Mouse (Mus musculus) liver, adult 2 months (tissue): ENCODE data around the gene Cmtr2. TPM values are rescaled to one million over a fixed set of nuclear protein-coding genes. Genes with fewer than 3 reads are reported as not detected.

Experiments used
- DNase-seq: peaks from one replicate; pipeline ENCODE4 v3.0.0-alpha.2; 2011; ENCODE audit warnings: low read depth, low spot score; ENCODE audit errors: extremely low read depth
- H3K27ac ChIP-seq: fragments of 200-500 bp; replicated peaks from 2 replicates; pipeline ENCODE4 v1.5.1; 2012; ENCODE audit warnings: low read depth, mild to moderate bottlenecking, control low read depth, inconsistent platforms, low read length; ENCODE audit not compliant: insufficient read depth
- H3K27me3 ChIP-seq: fragments of 200-500 bp; 2 replicates; pipeline ENCODE4 v1.6.1; 2012; ENCODE audit warnings: mild to moderate bottlenecking, moderate library complexity, low read length, inconsistent platforms; ENCODE audit not compliant: control insufficient read depth, insufficient read depth
- H3K36me3 ChIP-seq: fragments of 200-500 bp; 2 replicates; pipeline ENCODE4 v1.6.1; 2012; ENCODE audit warnings: low read length, inconsistent platforms; ENCODE audit not compliant: control insufficient read depth, insufficient read depth
- H3K4me1 ChIP-seq: fragments of 200-500 bp; 2 replicates; pipeline ENCODE4 v1.6.1; 2011; ENCODE audit warnings: low read length; ENCODE audit not compliant: control insufficient read depth, insufficient read depth
- H3K4me3 ChIP-seq: fragments of 200-500 bp; 2 replicates; pipeline ENCODE4 v1.5.1; 2011; ENCODE audit warnings: low read depth, mild to moderate bottlenecking, control low read depth, low read length, moderate library complexity; ENCODE audit not compliant: insufficient read depth
- H3K79me2 ChIP-seq: fragments of 200-500 bp; 2 replicates; pipeline ENCODE4 v1.6.1; 2012; ENCODE audit warnings: inconsistent platforms, mild to moderate bottlenecking, low read length, moderate library complexity; ENCODE audit not compliant: control insufficient read depth, insufficient read depth
- H3K9ac ChIP-seq: fragments of 200-500 bp; 2 replicates; pipeline ENCODE4 v1.6.1; 2012; ENCODE audit warnings: low read depth, mild to moderate bottlenecking, control low read depth, inconsistent platforms, low read length
- CTCF ChIP-seq: fragments of 200-500 bp; IDR thresholded peaks from 2 replicates; pipeline ENCODE4 v1.5.1; 2011; ENCODE audit warnings: low read depth, low read length, control low read depth
- POLR2A ChIP-seq: fragments of 200-500 bp; IDR thresholded peaks from 2 replicates; pipeline ENCODE4 v1.6.1; 2011; ENCODE audit warnings: low read length, control low read depth; ENCODE audit not compliant: insufficient read depth; ENCODE audit errors: extremely low read depth
- WGBS: fragments of 180-500 bp; shearing (Covaris S2); methylation state at CpG from one replicate; pipeline ENCODE4 v1.1.7; 2018; 5-methylcytosine and 5-hydroxymethylcytosine counted together
- polyA plus RNA-seq: library from polyadenylated mRNA; depleted of rRNA; stranded (reverse); fragments of >200 nt; gene quantifications from 2 replicates; pipeline ENCODE4 v1.2.3, GENCODE M21; 2012
- total RNA-seq: library from RNA; depleted of rRNA; stranded (reverse); fragments of >200 nt; gene quantifications from 2 replicates; pipeline ENCODE4 v1.2.3, GENCODE M21; 2014

The Cmtr2 gene
- total and polyA plus RNA-seq, 2 experiments, result 1.7 to 3.7 TPM

DNA sequence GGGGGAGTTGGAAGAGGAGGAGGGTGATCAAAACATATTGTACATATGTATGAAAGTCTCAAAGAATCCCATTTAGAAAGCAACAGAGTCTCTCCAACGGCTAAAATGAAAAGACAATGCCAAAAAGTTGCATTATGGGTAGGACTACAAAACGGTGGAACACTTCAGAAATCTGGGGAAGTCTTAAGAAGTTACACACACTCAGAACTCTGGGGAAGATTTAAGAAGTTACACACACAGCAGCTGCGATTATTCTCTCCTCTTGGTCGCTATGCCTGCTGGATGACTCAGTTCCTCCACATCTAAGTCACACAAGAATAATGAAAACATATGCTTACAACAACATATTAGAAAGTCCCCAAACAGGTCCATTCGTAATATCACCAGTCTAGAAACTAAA is 788 bp downstream of the Cmtr2 start:
- no peak for DNase-seq
- Histone ChIP-seq H3K4me3 (no peak overlapping the region), H3K27me3 (no peaks in the 10 kb centered on the region), H3K27ac (no peak overlapping the region), H3K9ac (no peak overlapping the region), H3K36me3 (peaks cover 10% of the 10 kb centered on the region), H3K79me2 (0 out of 2 replicates have a peak, but pooled peaks cover 3% of the 10 kb centered on the region), H3K4me1 (peaks cover 2% of the 10 kb centered on the region; the same call in 1 of the 2 replicates)
- 79% methylated on average over 5 of the region's 5 CpGs for WGBS
- TF ChIP-seq POLR2A (no peak), CTCF (no peak)

DNA sequence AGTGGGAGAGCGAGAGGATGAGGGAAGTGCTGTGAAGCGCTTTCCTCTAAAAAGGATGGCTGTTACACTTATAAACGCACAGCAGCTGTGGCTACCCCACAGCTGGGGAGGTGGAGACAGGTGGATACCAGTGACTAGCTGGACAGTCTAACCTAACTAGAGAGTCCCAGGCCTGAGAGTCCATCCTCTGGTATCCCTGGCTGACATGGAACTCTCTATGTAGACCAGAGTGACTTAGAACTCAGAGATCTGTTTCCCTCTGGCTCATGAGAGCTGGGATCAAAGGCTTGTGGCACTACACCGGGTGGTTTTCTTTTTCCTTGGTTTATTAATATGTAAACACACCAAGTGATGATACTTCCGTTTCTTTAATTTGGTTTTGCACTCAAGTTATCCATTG is 1.7 kb downstream of the Cmtr2 start:
- Histone ChIP-seq H3K9ac (no peak overlapping the region), H3K27ac (no peak overlapping the region), H3K4me3 (peak overlapping the region; percentile 4; the same call in 1 of the 2 replicates), H3K79me2 (0 out of 2 replicates have a peak, but pooled peaks cover 3% of the 10 kb centered on the region), H3K36me3 (peaks cover 20% of the 10 kb centered on the region), H3K27me3 (no peaks in the 10 kb centered on the region), H3K4me1 (peaks cover 2% of the 10 kb centered on the region; the same call in 1 of the 2 replicates)
- no peak for TF ChIP-seq POLR2A
- no peak for TF ChIP-seq CTCF
- 43% methylated on average over 5 of the region's 5 CpGs for WGBS
- DNase-seq, result no peak

DNA sequence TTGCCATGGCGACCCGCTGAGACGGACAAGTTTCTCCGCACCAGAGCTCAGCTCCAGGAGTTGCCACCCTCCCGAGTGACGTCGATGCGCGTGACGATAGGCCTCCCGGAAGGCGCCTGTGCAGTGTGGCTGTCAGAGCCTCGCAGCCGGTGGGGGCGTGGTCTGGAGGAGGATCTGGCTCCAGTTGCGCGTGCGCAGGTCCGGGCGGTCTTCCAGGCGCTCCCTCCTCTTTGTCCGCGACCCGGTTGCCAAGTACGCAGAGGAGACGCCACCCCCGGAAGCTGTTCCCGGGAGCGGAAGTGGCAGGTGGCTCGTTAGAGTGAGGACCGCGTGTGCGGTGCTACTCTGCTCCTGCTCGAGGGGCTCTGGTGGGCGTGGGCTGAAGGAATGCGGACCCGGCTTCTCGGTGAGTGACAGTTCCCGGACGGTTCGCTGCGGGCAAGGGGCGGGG is 2.2 kb downstream of the Cmtr2 start:
- Histone ChIP-seq H3K27ac (0 out of 2 replicates have a peak overlapping the region, but pooled peaks have one; percentile 11), H3K27me3 (no peaks in the 10 kb centered on the region), H3K36me3 (peaks cover 24% of the 10 kb centered on the region), H3K79me2 (0 out of 2 replicates have a peak, but pooled peaks cover 3% of the 10 kb centered on the region), H3K4me1 (peaks cover 2% of the 10 kb centered on the region; the same call in 1 of the 2 replicates), H3K4me3 (peak overlapping the region; percentile 73), H3K9ac (peak overlapping the region; percentile 66)
- DNase-seq, result peak; percentile 90
- WGBS, result under 1% methylated on average over 43 of the region's 43 CpGs
- no peak for TF ChIP-seq POLR2A

DNA sequence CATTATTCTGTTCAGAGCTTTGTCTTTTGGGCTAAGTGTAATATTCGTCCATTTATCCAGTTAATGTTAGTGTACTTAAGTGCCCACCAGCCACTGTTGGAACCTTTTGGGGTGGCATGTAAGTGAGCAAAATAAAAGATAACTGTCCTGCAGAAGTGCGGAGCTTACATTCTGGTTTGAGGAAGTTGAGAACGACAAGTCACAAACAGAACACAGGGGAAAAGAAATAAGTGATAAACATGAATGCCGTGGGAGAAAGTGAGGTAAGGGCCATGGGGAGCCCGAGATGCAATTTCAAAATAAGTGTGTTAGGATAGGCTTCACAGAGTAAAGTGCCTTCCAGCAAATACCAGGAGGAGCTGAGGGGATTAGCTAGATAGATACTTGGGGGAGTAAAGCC is 3.0 kb downstream of the Cmtr2 start:
- H3K79me2 ChIP-seq, result 0 out of 2 replicates have a peak, but pooled peaks cover 3% of the 10 kb centered on the region
- WGBS, result 51% methylated on average over 5 of the region's 5 CpGs
- peaks cover 2% of the 10 kb centered on the region; the same call in 1 of the 2 replicates for H3K4me1 ChIP-seq
- DNase-seq, result no peak
- TF ChIP-seq CTCF (no peak), POLR2A (no peak)
- no peak overlapping the region for H3K9ac ChIP-seq
- H3K36me3 ChIP-seq, result peaks cover 31% of the 10 kb centered on the region
- no peak overlapping the region for H3K27ac ChIP-seq
- no peak overlapping the region for H3K4me3 ChIP-seq
- no peaks in the 10 kb centered on the region for H3K27me3 ChIP-seq

DNA sequence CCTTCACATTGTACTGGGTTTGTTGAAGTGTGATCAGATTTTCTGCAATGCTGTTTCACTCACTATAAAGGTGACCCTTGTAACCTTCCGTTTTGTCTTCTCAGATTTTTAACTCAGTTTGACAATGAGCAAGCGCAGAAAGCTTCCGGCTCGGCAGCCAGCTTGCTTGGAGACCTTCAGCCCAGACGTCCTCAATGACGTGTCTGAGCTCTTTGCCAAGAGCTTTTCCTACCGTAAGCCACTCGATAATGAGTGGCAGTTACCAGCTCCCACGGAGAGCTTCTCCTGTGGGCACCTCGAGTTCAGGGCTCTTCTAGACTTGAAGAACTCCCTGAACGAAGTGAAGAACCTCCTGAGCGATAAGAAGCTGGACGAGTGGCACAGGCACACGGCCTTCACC is 5.5 kb downstream of the Cmtr2 start:
- no peak for DNase-seq
- Histone ChIP-seq H3K9ac (no peak overlapping the region), H3K79me2 (0 out of 2 replicates have a peak, but pooled peaks cover 3% of the 10 kb centered on the region), H3K4me1 (peaks cover 2% of the 10 kb centered on the region; the same call in 1 of the 2 replicates), H3K27ac (no peak overlapping the region), H3K4me3 (no peak overlapping the region), H3K27me3 (no peaks in the 10 kb centered on the region), H3K36me3 (peaks cover 34% of the 10 kb centered on the region)
- WGBS, result 94% methylated on average over 14 of the region's 14 CpGs
- TF ChIP-seq CTCF (no peak), POLR2A (no peak)

DNA sequence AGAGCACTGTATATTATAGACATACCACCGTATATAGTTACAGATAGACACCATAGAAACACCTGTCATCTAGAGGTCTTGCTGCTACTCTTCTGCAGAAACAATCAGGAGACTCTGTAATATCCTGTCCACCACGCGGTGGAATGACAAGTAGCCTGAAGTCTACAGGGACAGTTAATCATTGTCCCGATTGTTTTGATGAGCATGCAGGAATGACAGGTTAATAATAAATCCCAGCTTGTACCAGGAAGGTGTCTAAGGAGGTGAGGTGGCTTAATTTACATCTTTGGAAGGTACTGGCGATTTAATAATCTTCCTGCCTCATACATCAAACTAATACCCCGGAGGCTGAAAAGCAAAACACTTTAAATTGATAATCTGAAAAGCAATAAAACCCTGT is 15.3 kb downstream of the Cmtr2 start:
- WGBS, result 46% methylated on average over 6 of the region's 6 CpGs
- DNase-seq, result no peak
- H3K27ac ChIP-seq, result no peak overlapping the region
- no peaks in the 10 kb centered on the region for H3K79me2 ChIP-seq
- H3K9ac ChIP-seq, result no peak overlapping the region
- no peaks in the 10 kb centered on the region for H3K27me3 ChIP-seq
- TF ChIP-seq CTCF (no peak), POLR2A (no peak)
- no peak overlapping the region for H3K4me3 ChIP-seq
- no peaks in the 10 kb centered on the region for H3K36me3 ChIP-seq
- H3K4me1 ChIP-seq, result no peaks in the 10 kb centered on the region; the same call in 1 of the 2 replicates
